Mouse (Mus musculus) lung, embryonic 14.5 days (tissue): ENCODE measurements around the gene Nkx2-3. TPM values are rescaled to one million over a fixed set of nuclear protein-coding genes. Genes with fewer than 3 reads are reported as not detected.

Experiments used
- ATAC-seq: fragments of 200-750 bp; cut with Nextera tagmentation; 2 replicates; pipeline ENCODE4 v1.8.0; 2017; ENCODE audit warnings: mild to moderate bottlenecking, moderate TSS enrichment, moderate library complexity; ENCODE audit not compliant: insufficient read depth
- DNase-seq: peaks from one replicate; pipeline ENCODE4 v3.0.0-alpha.2; 2015
- H3K27ac ChIP-seq: fragments of 300-500 bp; sonication (generic); 2 replicates; pipeline ENCODE4 v1.5.1; 2014; ENCODE audit warnings: low read depth, mild to moderate bottlenecking, moderate library complexity
- H3K27me3 ChIP-seq: fragments of 300-500 bp; sonication (generic); 2 replicates; pipeline ENCODE4 v1.6.1; 2014; ENCODE audit warnings: low read length, control low read depth; ENCODE audit not compliant: insufficient read depth
- H3K36me3 ChIP-seq: fragments of 300-500 bp; sonication (generic); 2 replicates; pipeline ENCODE4 v1.6.1; 2014; ENCODE audit warnings: control low read depth; ENCODE audit not compliant: insufficient read depth
- H3K4me1 ChIP-seq: fragments of 300-500 bp; sonication (generic); 2 replicates; pipeline ENCODE4 v1.6.1; 2014; ENCODE audit warnings: antibody characterized with exemption, control low read depth; ENCODE audit not compliant: insufficient read depth
- H3K4me2 ChIP-seq: fragments of 300-500 bp; sonication (generic); 2 replicates; pipeline ENCODE4 v1.6.1; 2014; ENCODE audit warnings: mild to moderate bottlenecking
- H3K4me3 ChIP-seq: fragments of 300-500 bp; sonication (generic); 2 replicates; pipeline ENCODE4 v1.5.1; 2014; ENCODE audit warnings: low read depth, low read length
- H3K9ac ChIP-seq: fragments of 300-500 bp; sonication (generic); 2 replicates; pipeline ENCODE4 v1.6.1; 2014
- H3K9me3 ChIP-seq: fragments of 300-500 bp; sonication (generic); 2 replicates; pipeline ENCODE4 v1.6.1; 2016; ENCODE audit warnings: low read depth, low read length, control low read depth
- CTCF ChIP-seq: IDR thresholded peaks from 2 replicates; pipeline ENCODE4 v1.5.1; 2016; ENCODE audit warnings: antibody characterized with exemption, low read depth
- WGBS: fragments of 180-500 bp; shearing (Covaris S2); extraction: QIAGEN DNeasy Blood & Tissue Kit; methylation state at CpG from one replicate; pipeline ENCODE4 v1.1.7; 2014; 5-methylcytosine and 5-hydroxymethylcytosine counted together
- polyA plus RNA-seq: library from polyadenylated mRNA; unstranded; fragments of >200 nt; fragmentation: Nextera tagmentation; extraction: Ambion mirVana; gene quantifications from 2 replicates; pipeline ENCODE4 v1.2.1, GENCODE M21; 2014

The Nkx2-3 gene
- polyA plus RNA-seq, 1 experiment from 2014 or later = not detected

GRCm38 (mm10) chr19:43600545-43601331 lies 11.4 kb upstream of the Nkx2-3 start:
- H3K27ac ChIP-seq = no peak overlapping the region
- WGBS = 2% methylated on average over 33 of the region's 33 CpGs
- H3K9ac ChIP-seq = no peak overlapping the region
- ATAC-seq = no peak
- no peaks in the 10 kb centered on the region for H3K9me3 ChIP-seq
- H3K36me3 ChIP-seq = no peaks in the 10 kb centered on the region
- TF ChIP-seq CTCF = no peak
- no peak for DNase-seq
- H3K4me1 ChIP-seq = no peaks in the 10 kb centered on the region
- H3K4me2 ChIP-seq = no peak overlapping the region
- H3K4me3 ChIP-seq = no peak overlapping the region
- H3K27me3 ChIP-seq = peaks cover 100% of the 10 kb centered on the region

- no peaks in the 10 kb centered on the region for H3K4me1 ChIP-seq
- no peak for TF ChIP-seq CTCF
- H3K36me3 ChIP-seq = no peaks in the 10 kb centered on the region
- no peak overlapping the region for H3K9ac ChIP-seq
- DNase-seq (no peak), ATAC-seq (no peak)
- H3K9me3 ChIP-seq = no peaks in the 10 kb centered on the region
- H3K4me3 ChIP-seq = no peak overlapping the region
- peaks cover 100% of the 10 kb centered on the region for H3K27me3 ChIP-seq
- no peak overlapping the region for H3K27ac ChIP-seq
- no peak overlapping the region for H3K4me2 ChIP-seq
- WGBS = 1% methylated on average over 27 of the region's 27 CpGs
These were observed 10.7 kb upstream of the Nkx2-3 start for GRCm38 (mm10) chr19:43601440-43601839.

- no peak overlapping the region for H3K4me2 ChIP-seq
- H3K9ac ChIP-seq = no peak overlapping the region
- ATAC-seq (no peak), DNase-seq (no peak)
- no peaks in the 10 kb centered on the region for H3K36me3 ChIP-seq
- no peaks in the 10 kb centered on the region for H3K4me1 ChIP-seq
- H3K27me3 ChIP-seq = peaks cover 100% of the 10 kb centered on the region
- no peak for TF ChIP-seq CTCF
- H3K4me3 ChIP-seq = no peak overlapping the region
- no peaks in the 10 kb centered on the region for H3K9me3 ChIP-seq
- no peak overlapping the region for H3K27ac ChIP-seq
- WGBS = 4% methylated on average over 12 of the region's 12 CpGs
These were observed 10.0 kb upstream of the Nkx2-3 start for GRCm38 (mm10) chr19:43601996-43602590.

GRCm38 (mm10) chr19:43603521-43603920 lies 8.6 kb upstream of the Nkx2-3 start:
- no peak overlapping the region for H3K27ac ChIP-seq

GRCm38 (mm10) chr19:43604492-43605120 lies 7.5 kb upstream of the Nkx2-3 start:
- no peak for ATAC-seq
- Histone ChIP-seq H3K9me3 (no peaks in the 10 kb centered on the region), H3K36me3 (no peaks in the 10 kb centered on the region), H3K4me3 (no peak overlapping the region), H3K27me3 (peaks cover 97% of the 10 kb centered on the region), H3K27ac (no peak overlapping the region), H3K4me1 (no peaks in the 10 kb centered on the region), H3K9ac (no peak overlapping the region), H3K4me2 (no peak overlapping the region)
- TF ChIP-seq CTCF = no peak
- DNase-seq = no peak
- 16% methylated on average over 7 of the region's 7 CpGs for WGBS

More at GRCm38 (mm10) chr19:43603521-43603920, 8.6 kb upstream of the Nkx2-3 start:
- no peak overlapping the region for H3K4me3 ChIP-seq
- no peak overlapping the region for H3K9ac ChIP-seq
- no peaks in the 10 kb centered on the region for H3K9me3 ChIP-seq
- H3K36me3 ChIP-seq = no peaks in the 10 kb centered on the region
- no peaks in the 10 kb centered on the region for H3K4me1 ChIP-seq
- no peak for TF ChIP-seq CTCF
- no peak for ATAC-seq
- H3K4me2 ChIP-seq = no peak overlapping the region
- DNase-seq = no peak
- 4% methylated on average over 5 of the region's 5 CpGs for WGBS
- H3K27me3 ChIP-seq = peaks cover 99% of the 10 kb centered on the region

GRCm38 (mm10) chr19:43605666-43606551 lies 6.2 kb upstream of the Nkx2-3 start:
- Histone ChIP-seq H3K4me2 (no peak overlapping the region), H3K36me3 (no peaks in the 10 kb centered on the region), H3K27me3 (peaks cover 97% of the 10 kb centered on the region), H3K27ac (no peak overlapping the region), H3K9me3 (no peaks in the 10 kb centered on the region), H3K4me1 (no peaks in the 10 kb centered on the region), H3K4me3 (no peak overlapping the region), H3K9ac (no peak overlapping the region)
- ATAC-seq = no peak
- WGBS = 3% methylated on average over 17 of the region's 17 CpGs
- TF ChIP-seq CTCF = no peak
- DNase-seq = no peak
